Mouse (Mus musculus): ENCODE measurements at regions not wholly inside any gene's neighbourhood (a gene's known extent, or its start where the extent isn't known, plus 50 kb on each side); places are given as distances from the start of the nearest gene placed in this dataset.
A peak's percentile ranks its signal among the peaks of the same experiment; 100 is the strongest.

GRCm38 (mm10) chr12:47466740-47467139, 648.0 kb upstream of the Nova1 start:
- no peak for DNase-seq (ENCODE audit: low read depth, low spot score)

- DNase-seq (ENCODE audit: low read depth, low spot score) = no peak
Observed at GRCm38 (mm10) chr12:47465924-47466323, 647.2 kb upstream of the Nova1 start.

GRCm38 (mm10) chr12:47431669-47432068, 612.9 kb upstream of the Nova1 start:
- no peak for DNase-seq (ENCODE audit: low read depth, low spot score)

GRCm38 (mm10) chr12:47412251-47412650, 593.5 kb upstream of the Nova1 start:
- DNase-seq (ENCODE audit: low read depth, low spot score) = no peak

- DNase-seq (ENCODE audit: low read depth, low spot score) = no peak
Observed at GRCm38 (mm10) chr12:47406563-47406962, 587.8 kb upstream of the Nova1 start.

- DNase-seq (ENCODE audit: low read depth, low spot score) = no peak
Observed at GRCm38 (mm10) chr12:47406131-47406530, 587.4 kb upstream of the Nova1 start.

GRCm38 (mm10) chr12:47383225-47383624, 564.5 kb upstream of the Nova1 start:
- no peak for DNase-seq (ENCODE audit: low read depth, low spot score)

GRCm38 (mm10) chr12:47353269-47353668, 534.5 kb upstream of the Nova1 start:
- no peak for DNase-seq (ENCODE audit: low read depth, low spot score)

- DNase-seq (ENCODE audit: low read depth, low spot score) = no peak
Observed at GRCm38 (mm10) chr12:47351229-47351628, 532.5 kb upstream of the Nova1 start.

- no peak for DNase-seq (ENCODE audit: low read depth, low spot score)
Observed at GRCm38 (mm10) chr12:47313413-47313812, 494.7 kb upstream of the Nova1 start.

- no peak for DNase-seq (ENCODE audit: low read depth, low spot score)
Observed at GRCm38 (mm10) chr12:47275904-47276303, 457.2 kb upstream of the Nova1 start.

GRCm38 (mm10) chr12:47272309-47272708, 453.6 kb upstream of the Nova1 start:
- no peak for DNase-seq (ENCODE audit: low read depth, low spot score)

- DNase-seq (ENCODE audit: low read depth, low spot score) = no peak
Observed at GRCm38 (mm10) chr12:47264118-47264517, 445.4 kb upstream of the Nova1 start.

- peak; percentile 6 for DNase-seq (ENCODE audit: low read depth, low spot score)
Observed at GRCm38 (mm10) chr12:47263408-47263807, 444.7 kb upstream of the Nova1 start.

- DNase-seq (ENCODE audit: low read depth, low spot score) = no peak
Observed at GRCm38 (mm10) chr12:47252306-47252705, 433.6 kb upstream of the Nova1 start.

- DNase-seq (ENCODE audit: low read depth, low spot score) = no peak
Observed at GRCm38 (mm10) chr12:47243623-47244514, 425.1 kb upstream of the Nova1 start.

- DNase-seq (ENCODE audit: low read depth, low spot score) = no peak
Observed at GRCm38 (mm10) chr12:47220016-47220415, 401.3 kb upstream of the Nova1 start.

GRCm38 (mm10) chr12:47219340-47219739, 400.6 kb upstream of the Nova1 start:
- DNase-seq (ENCODE audit: low read depth, low spot score) = no peak

GRCm38 (mm10) chr12:47211417-47212104, 392.8 kb upstream of the Nova1 start:
- DNase-seq (ENCODE audit: low read depth, low spot score) = no peak

GRCm38 (mm10) chr12:47202936-47203335, 384.2 kb upstream of the Nova1 start:
- no peak for DNase-seq (ENCODE audit: low read depth, low spot score)

GRCm38 (mm10) chr12:47198609-47199008, 379.9 kb upstream of the Nova1 start:
- no peak for DNase-seq (ENCODE audit: low read depth, low spot score)

- no peak for DNase-seq (ENCODE audit: low read depth, low spot score)
Observed at GRCm38 (mm10) chr12:47164736-47165135, 346.0 kb upstream of the Nova1 start.
